Comparison of ENCODE assay signal across 8 mouse cellular contexts in the genomic region with DNA sequence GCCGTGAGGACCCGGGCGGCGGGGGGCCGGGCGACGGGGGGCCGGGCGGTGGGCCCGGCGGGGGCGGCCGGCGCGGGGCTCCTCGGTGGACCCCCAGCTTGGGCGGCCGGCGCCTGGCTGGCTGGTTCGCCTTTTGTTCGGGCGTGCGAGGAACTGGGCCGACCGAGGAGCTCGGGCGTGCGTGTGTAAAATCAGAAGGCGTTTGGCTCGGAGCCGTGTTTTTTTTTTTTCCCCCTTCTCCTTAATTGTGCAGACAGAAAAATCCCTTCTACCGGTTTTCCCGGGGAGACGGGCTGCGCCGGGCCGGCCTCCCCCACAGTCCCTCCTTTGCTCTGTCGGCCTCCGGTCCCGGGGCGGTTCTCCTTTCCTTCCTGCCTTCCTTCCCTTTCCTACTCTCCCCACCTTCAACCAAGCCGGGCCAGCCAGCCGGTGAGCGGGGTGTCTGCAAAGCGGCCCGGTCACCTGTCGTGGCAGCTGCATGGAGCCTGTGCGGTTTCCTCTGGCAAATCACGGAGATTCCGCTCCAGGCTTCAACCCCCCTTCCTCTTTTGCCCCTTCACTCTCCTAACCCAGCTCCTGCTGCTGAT. TPM values are rescaled to one million over a fixed set of nuclear protein-coding genes. Genes with fewer than 3 reads are reported as not detected.
DNase-seq lines count a peak whose midpoint lies in the region; ATAC-seq and TF ChIP-seq lines count a peak whose summit lies in the region.

No protein-coding gene starts in this region.

- H3K9me3 ChIP-seq in MEL (replicated peaks; ENCODE audit: insufficient read depth, low read length) = no peaks in the 10 kb centered on the region
- no peaks in the 10 kb centered on the region for H3K9me3 ChIP-seq in forebrain, postnatal 0 days (ENCODE audit: low read length)

- no peak for TF ChIP-seq EP300 in MEL (IDR thresholded peaks at IDR 0.05; ENCODE audit: low read depth in 1 of 2, low read length in 2 of 2)

- H3K4me1 ChIP-seq in MEL (ENCODE audit: control insufficient read depth in 1 of 2, insufficient read depth in 2 of 2, low read length in 2 of 2) = peaks cover 2 to 3% of the 10 kb centered on the region in 2 experiments; a peak in 3 of 4 replicates
- peaks cover 9% of the 10 kb centered on the region for H3K4me1 ChIP-seq in forebrain, postnatal 0 days (ENCODE audit: insufficient read depth)

- peak overlapping the region; percentile 78 to 82 for H3K4me3 ChIP-seq in MEL (ENCODE audit: control insufficient read depth in 1 of 2, insufficient read depth in 1 of 2, low read depth in 2 of 2, low read length in 2 of 2)
- H3K4me3 ChIP-seq in forebrain, postnatal 0 days (ENCODE audit: low read depth, low read length) = peak overlapping the region; percentile 75

- peak overlapping the region; percentile 18; the same call in 1 of the 2 replicates for H3K27ac ChIP-seq in MEL (ENCODE audit: control insufficient read depth, low read depth, low read length)
- peak overlapping the region; percentile 97 for H3K27ac ChIP-seq in forebrain, postnatal 0 days (ENCODE audit: low read depth, low read length)

- peak; percentile 71 for DNase-seq in MEL (ENCODE audit: low read depth, low spot score)
- DNase-seq in cerebellum, adult 11 months = peak; percentile 61
- DNase-seq in forebrain, postnatal 0 days = peak; percentile 75
- DNase-seq in heart, postnatal 36 days = peak; percentile 57 to 71
- peak; percentile 40 for DNase-seq in layer of hippocampus, adult 9-11 months
- peak; percentile 59 for DNase-seq in lung, postnatal 10 days
- DNase-seq in retina, embryonic 14.5 days (ENCODE audit: low spot score) = peak; percentile 58
- peak; percentile 61 for DNase-seq in thymus, postnatal 4 days

- 6% methylated on average over 50 of the region's 50 CpGs for WGBS in forebrain, postnatal 0 days

- peaks cover 0 to 5% of the 10 kb centered on the region in 2 experiments; a peak in 2 of 4 replicates for H3K36me3 ChIP-seq in MEL (ENCODE audit: control insufficient read depth in 1 of 2, insufficient read depth in 2 of 2, low read length in 2 of 2)
- no peaks in the 10 kb centered on the region for H3K36me3 ChIP-seq in forebrain, postnatal 0 days (ENCODE audit: insufficient read depth)

- TF ChIP-seq POLR2A in MEL (IDR thresholded peaks at IDR 0.05; ENCODE audit: control insufficient read depth in 1 of 2, insufficient read depth in 1 of 2, low read depth in 1 of 2, low read length in 2 of 2, poor library complexity in 1 of 2) = no peak

- H3K9ac ChIP-seq in MEL (ENCODE audit: control insufficient read depth, low read depth, low read length, poor library complexity, severe bottlenecking) = peak overlapping the region; percentile 83
- H3K9ac ChIP-seq in forebrain, postnatal 0 days = peak overlapping the region; percentile 89

- ATAC-seq in forebrain, postnatal 0 days = peak; percentile 53

- intact Hi-C loops in heart, postnatal 36 days (cut with DNase I) = loop anchor here (2.0 to 5.0 kb wide), 2 partner anchors 66 to 85 kb away; no protein-coding TSS in a partner anchor

- H3K4me2 ChIP-seq in forebrain, postnatal 0 days (ENCODE audit: low read depth) = peak overlapping the region; percentile 72

- no peaks in the 10 kb centered on the region for H3K27me3 ChIP-seq in MEL (ENCODE audit: control insufficient read depth in 1 of 2, insufficient read depth in 2 of 2, low read length in 2 of 2)
- H3K27me3 ChIP-seq in forebrain, postnatal 0 days (ENCODE audit: insufficient read depth, low read length) = no peaks in the 10 kb centered on the region

- H3K79me2 ChIP-seq in MEL (ENCODE audit: control insufficient read depth, insufficient read depth, low read length, poor library complexity) = peaks cover 6% of the 10 kb centered on the region; the same call in 1 of the 2 replicates

- TF ChIP-seq CTCF in MEL (IDR thresholded peaks at IDR 0.05 in 2 of 3, conservative IDR thresholded peaks at IDR 0.05 in 1 of 3; ENCODE audit: control insufficient read depth in 1 of 3, insufficient read depth in 1 of 3, low read depth in 2 of 3, low read length in 3 of 3, poor library complexity in 1 of 3, severe bottlenecking in 1 of 3) = no peak
- no peak for TF ChIP-seq CTCF in forebrain, postnatal 0 days (IDR thresholded peaks at IDR 0.05; ENCODE audit: low read depth)

- no peak for TF ChIP-seq RAD21 in MEL (IDR thresholded peaks at IDR 0.05; ENCODE audit: low read depth, low read length)

TF ChIP-seq in MEL, 35 proteins besides CTCF, POLR2A, EP300 and RAD21:
- no peak for TF ChIP-seq ZC3H11A (IDR thresholded peaks at IDR 0.05; ENCODE audit: low read depth, low read length)
- peak; percentile 51 for TF ChIP-seq ZNF384 (IDR thresholded peaks at IDR 0.05; ENCODE audit: low read depth, low read length)
- peak; percentile 19; the same call in 1 of the 2 replicates for TF ChIP-seq RCOR1 (IDR thresholded peaks at IDR 0.05; ENCODE audit: low read depth, low read length)
TF ChIP-seq in MEL: peak in this region for 2.

RNA-seq across cellular contexts. Expression of a gene that starts 0.9 kb away (rescaled TPM):
- total RNA-seq in MEL (2012; rRNA removed) = 49.0 and 59.2 TPM in 2 replicates
- polyA plus RNA-seq in MEL (2012; ENCODE audit: insufficient read depth in 1 of 2, insufficient read length in 2 of 2, low read depth in 1 of 2, low replicate concordance in 2 of 2, missing spikeins in 1 of 2) = 1 to 10 TPM in 1 of 2 experiments, not detected in 1; 7.7 TPM
- total RNA-seq in forebrain, postnatal 0 days (2014; rRNA removed) = 380 and 417 TPM in 2 replicates
- polyA plus RNA-seq in forebrain, postnatal 0 days (2015; fragmentation: Nextera tagmentation; extraction: Ambion mirVana) = 82.4 and 92.0 TPM in 2 replicates
- total RNA-seq in heart, postnatal 36 days (2021) = 100 to 1,000 TPM; 105 to 115 TPM

RNA-seq across cellular contexts. Expression of a gene that starts 27.5 kb away (rescaled TPM):
- 90.7 and 90.9 TPM in 2 replicates for total RNA-seq in MEL (2012; rRNA removed)
- polyA plus RNA-seq in MEL (2012; ENCODE audit: insufficient read depth in 1 of 2, insufficient read length in 2 of 2, low read depth in 1 of 2, low replicate concordance in 2 of 2, missing spikeins in 1 of 2) = 10 to 100 TPM in 1 of 2 experiments, not detected in 1; 78.3 TPM
- total RNA-seq in forebrain, postnatal 0 days (2014; rRNA removed) = 81.9 and 93.2 TPM in 2 replicates
- polyA plus RNA-seq in forebrain, postnatal 0 days (2015; fragmentation: Nextera tagmentation; extraction: Ambion mirVana) = 240 and 271 TPM in 2 replicates
- 10 to 100 TPM; 64.9 to 70.5 TPM for total RNA-seq in heart, postnatal 36 days (2021)

RNA-seq across cellular contexts. Expression of a gene that starts 27.6 kb away (rescaled TPM):
- 4.1 and 4.2 TPM in 2 replicates for total RNA-seq in MEL (2012; rRNA removed)
- 1 to 10 TPM in 1 of 2 experiments, not detected in 1; 5.9 TPM for polyA plus RNA-seq in MEL (2012; ENCODE audit: insufficient read depth in 1 of 2, insufficient read length in 2 of 2, low read depth in 1 of 2, low replicate concordance in 2 of 2, missing spikeins in 1 of 2)
- 14.7 and 20.3 TPM in 2 replicates for total RNA-seq in forebrain, postnatal 0 days (2014; rRNA removed)
- polyA plus RNA-seq in forebrain, postnatal 0 days (2015; fragmentation: Nextera tagmentation; extraction: Ambion mirVana) = 3.1 and 6.2 TPM in 2 replicates
- 1 to 10 TPM; 6.3 to 7.4 TPM for total RNA-seq in heart, postnatal 36 days (2021)

Comparison
In these comparisons a context has a peak if more than half of its experiments do, and no peak if none do; other contexts are left out.
1. Peak in every context shown above with its lines: DNase-seq, ATAC-seq, H3K4me3 ChIP-seq and H3K27ac ChIP-seq.